Mouse (Mus musculus) stomach, embryonic 15.5 days (tissue): ENCODE results near the gene Plekha6. TPM values are rescaled to one million over a fixed set of nuclear protein-coding genes. Genes with fewer than 3 reads are reported as not detected.
A peak's percentile ranks its signal among the peaks of the same experiment; 100 is the strongest.

ENCODE experiments used
- ATAC-seq: fragments of 200-750 bp; cut with Nextera tagmentation; 2 replicates; pipeline ENCODE4 v1.8.0; 2017; ENCODE audit warnings: low read depth, moderate number of reproducible peaks, moderate TSS enrichment; ENCODE audit not compliant: insufficient read depth, low FRiP score
- H3K27ac ChIP-seq: fragments of 300-500 bp; sonication (generic); 2 replicates; pipeline ENCODE4 v1.5.1; 2015; ENCODE audit warnings: mild to moderate bottlenecking, inconsistent platforms
- H3K27me3 ChIP-seq: fragments of 300-500 bp; sonication (generic); replicated peaks from 2 replicates; pipeline ENCODE4 v1.6.1; 2015; ENCODE audit warnings: inconsistent platforms
- H3K36me3 ChIP-seq: fragments of 300-500 bp; sonication (generic); 2 replicates; pipeline ENCODE4 v1.6.1; 2015; ENCODE audit warnings: inconsistent platforms
- H3K4me1 ChIP-seq: fragments of 300-500 bp; sonication (generic); 2 replicates; pipeline ENCODE4 v1.6.1; 2015; ENCODE audit warnings: inconsistent platforms
- H3K4me2 ChIP-seq: fragments of 300-500 bp; sonication (generic); 2 replicates; pipeline ENCODE4 v1.6.1; 2015; ENCODE audit warnings: mild to moderate bottlenecking, inconsistent platforms
- H3K4me3 ChIP-seq: fragments of 300-500 bp; sonication (generic); replicated peaks from 2 replicates; pipeline ENCODE4 v1.5.1; 2015; ENCODE audit warnings: inconsistent platforms
- H3K9ac ChIP-seq: fragments of 300-500 bp; sonication (generic); 2 replicates; pipeline ENCODE4 v1.6.1; 2015; ENCODE audit warnings: inconsistent platforms
- H3K9me3 ChIP-seq: fragments of 300-500 bp; sonication (generic); 2 replicates; pipeline ENCODE4 v1.6.1; 2016; ENCODE audit warnings: inconsistent platforms
- WGBS: fragments of 180-500 bp; shearing (Covaris S2); methylation state at CpG from one replicate; pipeline ENCODE4 v1.1.7; 2015; 5-methylcytosine and 5-hydroxymethylcytosine counted together
- polyA plus RNA-seq: library from polyadenylated mRNA; unstranded; fragments of >200 nt; fragmentation: Nextera tagmentation; extraction: Ambion mirVana; gene quantifications from 2 replicates; pipeline ENCODE4 v1.2.1, GENCODE M21; 2015

Plekha6 gene
- polyA plus RNA-seq, 1 experiment from 2014 or later = 16.5 TPM

DNA sequence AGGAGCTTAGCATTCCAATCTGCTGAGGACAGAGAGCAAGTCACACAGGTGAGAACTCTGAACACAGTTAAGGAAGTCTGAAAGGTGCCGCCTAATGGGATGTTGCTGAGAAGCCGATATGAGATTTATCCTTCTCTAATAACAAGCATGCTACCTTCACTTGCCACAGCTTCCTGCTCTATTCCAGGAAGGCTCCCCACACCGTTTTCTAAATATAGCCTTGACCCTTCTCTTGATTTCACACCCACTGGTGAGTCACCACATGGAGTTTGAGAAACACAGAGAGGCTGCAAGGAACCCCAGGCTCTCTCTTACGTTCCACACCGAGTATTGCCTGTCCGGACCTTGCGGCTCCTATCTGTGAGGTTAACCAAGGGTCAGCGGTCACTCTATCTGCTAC lies 24.7 kb downstream of the Plekha6 start:
- H3K27ac ChIP-seq = no peak overlapping the region
- no peak for ATAC-seq

DNA sequence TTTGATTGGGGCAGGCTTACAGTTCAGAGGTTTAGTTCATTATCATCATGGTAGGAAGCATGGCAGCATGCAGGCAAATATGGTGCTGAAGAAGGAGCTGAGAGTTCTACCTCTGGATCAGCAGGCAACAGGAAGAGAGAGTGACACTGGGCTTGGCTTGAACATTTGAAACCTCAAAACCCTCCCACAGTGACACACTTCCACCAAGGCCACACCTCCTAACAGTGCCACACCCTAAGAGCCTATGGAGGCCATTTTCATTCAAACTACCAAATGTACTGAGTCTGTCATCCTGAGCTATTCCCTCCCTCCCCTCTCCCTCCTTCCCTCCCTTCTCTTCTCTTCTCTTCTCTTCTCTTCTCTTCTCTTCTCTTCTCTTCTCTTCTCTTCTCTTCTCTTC lies 25.5 kb downstream of the Plekha6 start:
- H3K27ac ChIP-seq = no peak overlapping the region
- no peak overlapping the region for H3K4me3 ChIP-seq
- H3K27me3 ChIP-seq = no peaks in the 10 kb centered on the region
- no peaks in the 10 kb centered on the region for H3K36me3 ChIP-seq
- ATAC-seq = no peak
- H3K4me2 ChIP-seq = no peak overlapping the region
- H3K4me1 ChIP-seq = peaks cover 6% of the 10 kb centered on the region; the same call in 1 of the 2 replicates
- H3K9me3 ChIP-seq = no peaks in the 10 kb centered on the region
- H3K9ac ChIP-seq = no peak overlapping the region

More for the DNA sequence above, 24.7 kb downstream of the Plekha6 start:
- 77% methylated on average over 8 of the region's 8 CpGs for WGBS
- Histone ChIP-seq H3K4me1 (peaks cover 6% of the 10 kb centered on the region; the same call in 1 of the 2 replicates), H3K9me3 (no peaks in the 10 kb centered on the region), H3K36me3 (no peaks in the 10 kb centered on the region), H3K27me3 (no peaks in the 10 kb centered on the region), H3K4me3 (no peak overlapping the region), H3K9ac (no peak overlapping the region), H3K4me2 (no peak overlapping the region)

DNA sequence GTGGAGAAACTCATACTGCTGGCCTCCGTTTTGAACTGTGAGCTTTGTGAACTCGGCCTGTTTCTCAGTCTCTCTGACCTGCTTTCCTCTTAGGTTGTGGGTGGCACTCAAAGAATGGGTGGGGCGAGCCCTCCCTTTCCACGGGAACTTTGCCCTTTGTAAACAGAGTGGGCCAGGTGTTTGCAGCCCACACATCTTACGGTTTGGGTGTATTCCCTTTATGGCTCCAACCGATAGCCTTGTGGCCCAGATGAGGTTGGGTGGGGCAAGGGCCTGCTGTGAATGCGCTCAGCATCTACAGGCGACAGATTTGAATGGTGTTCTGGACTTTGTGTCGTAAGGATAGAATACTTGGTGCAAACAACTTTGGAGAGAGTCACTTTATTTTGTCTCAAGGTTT lies 26.5 kb downstream of the Plekha6 start:
- WGBS = 50% methylated on average over 9 of the region's 9 CpGs
- Histone ChIP-seq H3K9ac (no peak overlapping the region), H3K27me3 (no peaks in the 10 kb centered on the region), H3K4me2 (no peak overlapping the region), H3K36me3 (no peaks in the 10 kb centered on the region), H3K9me3 (no peaks in the 10 kb centered on the region), H3K4me3 (no peak overlapping the region), H3K27ac (peak overlapping the region; percentile 59; the same call in 1 of the 2 replicates), H3K4me1 (peaks cover 6% of the 10 kb centered on the region; the same call in 1 of the 2 replicates)
- peak; percentile 75 for ATAC-seq

DNA sequence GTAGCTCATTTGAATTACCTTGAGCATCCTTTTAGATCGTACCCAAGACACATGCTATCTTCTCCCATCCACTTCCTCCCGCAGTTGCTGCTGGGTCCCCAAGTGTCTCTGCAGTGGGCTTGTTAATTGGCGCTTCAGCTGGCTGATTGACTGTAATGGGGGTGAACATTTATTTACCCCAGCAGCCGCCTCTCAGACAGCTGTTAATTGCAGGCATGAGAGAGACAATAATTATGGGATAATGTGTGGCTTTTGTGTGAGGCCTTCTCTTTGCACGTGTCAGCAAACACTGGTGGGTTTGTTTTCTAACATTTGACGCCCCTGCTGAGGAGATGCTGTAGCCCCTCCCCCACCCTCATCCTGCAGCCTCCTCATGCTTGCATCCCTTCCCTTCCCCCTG lies 32.2 kb downstream of the Plekha6 start:
- no peak for ATAC-seq
- WGBS = 57% methylated on average over 6 of the region's 6 CpGs

DNA sequence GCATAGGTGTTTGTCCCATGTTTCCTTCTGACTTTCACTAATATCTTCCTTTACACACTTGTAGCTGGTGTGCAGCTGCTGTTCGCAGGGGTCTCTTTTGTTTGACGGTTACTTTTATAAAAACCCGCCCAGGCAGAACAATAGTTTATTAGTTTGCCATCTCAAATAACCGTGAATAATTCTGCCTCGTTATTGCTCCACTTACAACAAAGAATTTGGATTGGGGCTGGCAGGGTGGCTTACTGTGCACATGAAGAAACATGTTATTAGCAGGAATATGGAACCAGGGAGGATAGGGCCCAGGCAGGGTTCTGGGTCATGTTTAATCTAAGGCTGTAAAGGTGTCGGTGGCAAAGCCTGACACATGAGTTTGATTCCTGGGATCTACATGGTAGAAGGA lies 33.3 kb downstream of the Plekha6 start:
- Histone ChIP-seq H3K27ac (no peak overlapping the region), H3K36me3 (no peaks in the 10 kb centered on the region), H3K27me3 (no peaks in the 10 kb centered on the region), H3K4me2 (no peak overlapping the region), H3K9ac (no peak overlapping the region), H3K4me3 (no peak overlapping the region), H3K9me3 (no peaks in the 10 kb centered on the region), H3K4me1 (peaks cover 12% of the 10 kb centered on the region)
- 74% methylated on average over 6 of the region's 6 CpGs for WGBS
- ATAC-seq = no peak

More for the DNA sequence above, 32.2 kb downstream of the Plekha6 start:
- H3K36me3 ChIP-seq = no peaks in the 10 kb centered on the region
- no peaks in the 10 kb centered on the region for H3K27me3 ChIP-seq
- H3K4me2 ChIP-seq = no peak overlapping the region
- H3K4me1 ChIP-seq = peaks cover 8% of the 10 kb centered on the region; the same call in 1 of the 2 replicates
- no peaks in the 10 kb centered on the region for H3K9me3 ChIP-seq
- no peak overlapping the region for H3K4me3 ChIP-seq
- no peak overlapping the region for H3K9ac ChIP-seq
- no peak overlapping the region for H3K27ac ChIP-seq

DNA sequence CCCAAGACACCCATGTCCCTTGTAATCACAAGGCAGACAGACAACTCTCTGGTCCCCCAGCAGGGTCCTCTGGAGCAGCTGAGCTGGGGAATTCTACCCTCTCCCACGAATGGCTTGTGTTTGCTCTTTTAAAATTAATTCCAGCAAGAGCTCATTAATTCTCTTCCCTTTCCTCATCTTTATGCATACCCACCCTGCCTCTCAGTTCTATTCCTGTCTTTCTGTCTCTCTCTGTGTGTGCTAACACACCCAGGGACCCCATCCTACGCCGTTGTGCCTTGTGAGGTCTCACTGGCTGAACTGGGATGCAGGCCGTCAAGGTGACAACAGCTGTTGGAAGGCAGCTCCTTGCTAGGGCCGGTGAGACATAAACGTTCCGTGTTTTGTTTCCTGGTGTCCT lies 35.7 kb downstream of the Plekha6 start:
- WGBS = 58% methylated on average over 7 of the region's 7 CpGs
- no peak overlapping the region for H3K4me3 ChIP-seq
- H3K27ac ChIP-seq = no peak overlapping the region
- H3K9me3 ChIP-seq = no peaks in the 10 kb centered on the region
- no peak for ATAC-seq
- H3K4me1 ChIP-seq = peaks cover 20% of the 10 kb centered on the region
- H3K9ac ChIP-seq = no peak overlapping the region
- H3K27me3 ChIP-seq = no peaks in the 10 kb centered on the region
- H3K36me3 ChIP-seq = no peaks in the 10 kb centered on the region
- no peak overlapping the region for H3K4me2 ChIP-seq

DNA sequence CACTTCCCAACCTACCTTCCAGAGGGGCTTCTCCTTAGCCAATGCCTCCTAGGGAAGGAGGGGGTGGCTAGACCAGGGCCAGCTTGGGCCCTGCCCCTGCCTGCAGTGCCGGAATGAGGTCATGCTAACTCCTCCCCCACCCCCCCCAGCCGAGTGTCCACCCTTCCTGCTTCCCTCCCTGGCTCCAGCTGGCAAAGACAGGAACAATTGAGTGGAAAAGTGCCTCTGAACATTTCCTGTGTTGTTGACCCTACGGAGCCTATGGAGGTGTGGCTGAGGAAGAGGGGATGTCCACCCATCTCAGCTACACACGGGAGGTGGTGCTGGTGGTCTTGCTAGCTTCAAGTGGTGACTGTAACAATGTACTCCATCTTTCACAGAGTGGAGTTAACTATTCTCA lies 37.5 kb downstream of the Plekha6 start:
- Histone ChIP-seq H3K9me3 (no peaks in the 10 kb centered on the region), H3K27me3 (no peaks in the 10 kb centered on the region), H3K27ac (no peak overlapping the region), H3K4me2 (no peak overlapping the region), H3K9ac (no peak overlapping the region), H3K36me3 (no peaks in the 10 kb centered on the region), H3K4me1 (peaks cover 20% of the 10 kb centered on the region), H3K4me3 (no peak overlapping the region)
- 17% methylated on average over 4 of the region's 4 CpGs for WGBS
- ATAC-seq = no peak

DNA sequence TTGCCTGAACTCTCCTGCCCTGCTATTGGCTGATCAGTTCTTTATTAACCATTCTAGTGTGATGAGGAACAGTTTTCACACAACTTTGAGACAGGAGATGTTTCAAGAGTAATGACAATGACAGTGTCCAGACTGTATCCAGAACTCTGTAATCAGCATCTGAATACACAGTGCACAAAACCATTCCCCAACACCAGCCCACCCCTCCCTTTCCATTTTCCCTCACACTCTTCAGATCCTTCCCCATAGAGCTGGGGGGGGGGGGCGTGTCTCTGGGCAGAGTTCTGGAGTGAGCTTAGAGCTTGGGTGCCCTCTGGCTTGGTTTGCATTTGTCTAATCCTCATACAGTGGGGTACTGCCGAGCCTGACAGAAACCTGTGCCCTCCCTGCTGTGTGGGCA lies 39.7 kb downstream of the Plekha6 start:
- Histone ChIP-seq H3K27ac (no peak overlapping the region), H3K9ac (no peak overlapping the region), H3K4me3 (no peak overlapping the region), H3K36me3 (no peaks in the 10 kb centered on the region), H3K4me2 (no peak overlapping the region), H3K4me1 (peaks cover 20% of the 10 kb centered on the region), H3K27me3 (no peaks in the 10 kb centered on the region), H3K9me3 (no peaks in the 10 kb centered on the region)
- ATAC-seq = no peak
- 47% methylated on average over 2 of the region's 2 CpGs for WGBS

DNA sequence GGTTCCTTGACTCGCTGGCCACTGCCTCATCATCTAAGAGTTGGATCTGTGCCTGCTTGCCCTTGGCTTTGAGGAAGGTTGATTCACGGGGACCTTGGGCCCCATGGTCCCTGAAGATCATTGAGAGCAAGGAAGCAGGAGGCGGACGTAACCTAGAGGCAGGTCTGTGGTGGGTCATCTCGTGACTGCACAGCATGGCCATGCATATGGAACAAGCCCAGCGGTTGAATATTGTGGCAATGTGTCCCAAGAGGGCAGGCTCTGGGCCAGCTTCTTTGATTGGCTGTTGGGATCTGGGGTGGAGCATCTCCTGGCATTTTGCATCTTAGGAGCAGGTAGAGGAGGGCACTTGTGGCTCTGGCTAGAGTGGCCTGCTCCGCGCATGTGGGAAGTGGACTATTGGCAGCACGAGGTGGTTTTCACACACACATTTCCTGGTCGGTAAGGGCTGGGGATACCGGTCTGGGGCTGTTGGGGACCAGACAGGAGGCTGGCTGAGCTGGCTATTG lies 40.4 kb downstream of the Plekha6 start:
- Histone ChIP-seq H3K9ac (no peak overlapping the region), H3K4me2 (no peak overlapping the region; the same call in 1 of the 2 replicates)
- peak; percentile 44 for ATAC-seq

DNA sequence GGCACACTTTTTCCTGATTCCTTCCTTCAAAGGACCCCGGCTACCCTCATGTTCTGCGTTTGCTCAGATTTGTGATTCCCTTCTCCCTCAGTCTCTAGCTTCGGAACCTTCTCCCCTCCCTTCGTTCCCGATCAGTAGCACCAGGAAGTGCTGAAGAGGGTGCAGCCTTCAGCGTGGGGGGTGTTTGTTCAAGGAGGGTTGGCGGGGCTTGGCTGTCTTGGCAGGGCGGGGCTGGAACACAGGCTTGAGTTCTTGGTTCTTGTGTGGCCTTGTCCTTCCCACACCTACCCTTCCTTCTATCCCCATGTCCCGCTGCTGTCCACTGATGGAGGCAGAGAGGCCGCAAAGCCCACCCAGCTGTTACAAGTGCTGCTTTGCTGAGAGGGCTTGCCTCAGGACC lies 41.0 kb downstream of the Plekha6 start:
- no peak overlapping the region for H3K4me3 ChIP-seq
- peak; percentile 33; the same call in 1 of the 2 replicates for ATAC-seq
- H3K27me3 ChIP-seq = no peaks in the 10 kb centered on the region
- WGBS = 53% methylated on average over 10 of the region's 10 CpGs
- peak overlapping the region; percentile 58 for H3K27ac ChIP-seq
- H3K36me3 ChIP-seq = no peaks in the 10 kb centered on the region
- H3K9me3 ChIP-seq = no peaks in the 10 kb centered on the region
- H3K4me2 ChIP-seq = no peak overlapping the region; the same call in 1 of the 2 replicates
- H3K4me1 ChIP-seq = peaks cover 27% of the 10 kb centered on the region
- no peak overlapping the region for H3K9ac ChIP-seq

More for the DNA sequence above, 40.4 kb downstream of the Plekha6 start:
- no peaks in the 10 kb centered on the region for H3K9me3 ChIP-seq
- WGBS = 66% methylated on average over 11 of the region's 11 CpGs
- H3K4me3 ChIP-seq = no peak overlapping the region
- H3K36me3 ChIP-seq = no peaks in the 10 kb centered on the region
- peak overlapping the region; percentile 58 for H3K27ac ChIP-seq
- peaks cover 22% of the 10 kb centered on the region for H3K4me1 ChIP-seq
- H3K27me3 ChIP-seq = no peaks in the 10 kb centered on the region

DNA sequence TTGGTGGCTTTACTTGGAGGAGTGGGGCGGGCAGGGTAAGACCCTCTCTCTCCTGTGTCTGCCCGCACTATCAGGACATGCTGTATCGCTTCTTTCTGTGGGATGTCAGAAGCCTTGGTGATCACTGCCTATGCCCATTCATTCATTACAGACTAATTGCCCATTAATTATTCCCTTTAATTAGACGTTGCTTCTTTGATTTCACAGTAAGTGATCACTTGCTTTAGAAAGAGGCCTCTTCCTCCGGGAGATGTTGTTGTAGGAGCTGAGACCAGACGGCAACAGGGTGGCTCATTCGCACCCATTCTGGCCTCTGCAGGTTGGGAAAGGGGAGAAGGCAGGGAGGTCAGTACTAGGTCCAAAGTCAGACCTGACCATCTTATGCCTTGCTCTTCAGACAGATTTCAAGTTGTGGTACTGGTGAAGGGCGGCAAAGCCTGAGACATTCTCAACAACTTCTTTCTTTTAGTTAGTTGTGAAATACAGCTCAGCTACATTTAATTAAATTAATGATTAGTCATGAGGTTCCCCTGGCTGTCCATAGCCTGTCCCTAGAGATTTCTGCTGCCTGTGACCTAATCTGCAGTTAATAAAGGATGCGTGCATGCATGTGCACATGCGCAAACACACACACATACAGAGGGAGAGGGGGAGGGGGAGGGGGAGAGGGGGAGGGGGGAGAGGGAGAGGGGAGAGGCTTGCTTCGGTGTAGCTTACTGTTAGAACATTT lies 44.2 kb downstream of the Plekha6 start:
- H3K27me3 ChIP-seq = no peaks in the 10 kb centered on the region
- H3K4me1 ChIP-seq = peaks cover 28% of the 10 kb centered on the region
- H3K4me3 ChIP-seq = no peak overlapping the region
- no peak for ATAC-seq
- no peak overlapping the region for H3K27ac ChIP-seq
- H3K9me3 ChIP-seq = no peaks in the 10 kb centered on the region
- no peak overlapping the region for H3K9ac ChIP-seq
- WGBS = 84% methylated on average over 11 of the region's 11 CpGs
- no peak overlapping the region for H3K4me2 ChIP-seq
- no peaks in the 10 kb centered on the region for H3K36me3 ChIP-seq

DNA sequence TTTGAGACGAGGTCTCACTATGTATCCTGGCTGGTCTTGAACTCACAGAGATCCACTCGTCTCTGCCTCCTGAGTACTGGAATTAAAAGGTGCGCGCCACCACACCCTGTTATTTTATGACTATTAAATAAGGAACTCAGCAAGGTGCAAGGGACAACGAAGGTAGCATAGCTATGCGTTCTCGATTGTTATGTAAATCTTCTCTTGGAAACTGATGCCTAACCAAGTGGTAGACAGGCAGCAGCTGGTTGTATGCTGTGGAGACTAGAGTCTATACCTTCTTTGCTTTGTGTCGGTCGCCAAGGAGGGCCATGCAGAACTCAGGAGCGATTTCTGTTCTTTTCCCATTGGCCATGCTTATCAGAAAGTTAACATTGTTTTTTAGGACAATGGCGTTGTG lies 45.0 kb downstream of the Plekha6 start:
- no peak for ATAC-seq
- no peak overlapping the region for H3K27ac ChIP-seq
- WGBS = 78% methylated on average over 11 of the region's 11 CpGs
- peaks cover 27% of the 10 kb centered on the region for H3K4me1 ChIP-seq
- no peaks in the 10 kb centered on the region for H3K36me3 ChIP-seq
- H3K9ac ChIP-seq = no peak overlapping the region
- no peaks in the 10 kb centered on the region for H3K9me3 ChIP-seq
- no peak overlapping the region for H3K4me2 ChIP-seq
- H3K27me3 ChIP-seq = no peaks in the 10 kb centered on the region
- H3K4me3 ChIP-seq = no peak overlapping the region
